Mouse (Mus musculus): ENCODE measurements at regions not wholly inside any gene's neighbourhood (a gene's known extent, or its start where the extent isn't known, plus 50 kb on each side); places are given as distances from the start of the nearest gene placed in this dataset.
"Not testable (repeated sequence)": the region's sequence is repeated elsewhere in the genome, so short reads cannot be mapped to it uniquely, and the experiment has no call there.

DNA sequence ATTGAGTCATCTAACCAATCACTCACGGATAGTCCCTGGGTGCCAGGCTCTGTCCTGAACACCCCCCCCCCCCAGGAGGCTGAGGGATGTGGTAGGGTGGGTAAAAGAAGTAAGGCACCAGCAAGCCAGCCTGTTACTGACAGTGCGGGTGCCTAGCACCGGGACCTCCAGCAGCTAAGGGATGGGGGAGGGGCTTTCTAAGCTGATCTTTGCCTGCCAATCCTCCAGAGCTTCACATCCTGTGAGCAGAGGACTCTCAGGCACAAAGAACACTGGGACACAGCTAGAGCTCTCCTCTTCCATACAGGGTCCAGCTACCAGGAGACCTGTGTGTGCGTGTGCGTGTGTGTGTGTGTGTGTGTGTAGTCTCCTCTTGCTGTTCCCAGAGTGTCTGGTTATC lies 215.9 kb downstream of the Matn1 start:
- DNase-seq (ENCODE audit: low spot score): no peak

DNA sequence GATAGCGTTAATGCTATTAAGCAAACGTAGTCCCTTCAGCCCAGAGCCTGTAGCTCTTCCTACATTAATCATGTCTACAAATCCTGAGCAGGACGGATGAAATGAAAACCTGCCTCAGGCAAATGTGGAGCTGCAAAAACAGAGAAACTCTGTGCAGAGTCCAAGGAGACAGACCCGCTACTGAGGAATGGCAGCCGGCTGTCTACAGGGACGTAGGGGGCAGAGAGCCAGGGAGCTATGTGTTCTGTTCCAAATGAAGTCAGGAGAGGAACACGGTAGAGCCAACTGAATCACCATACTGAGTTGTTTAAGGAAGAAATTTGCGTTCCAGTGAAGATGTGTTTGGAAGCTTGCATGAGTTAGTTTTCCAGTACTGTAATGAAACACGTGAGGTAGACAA lies 217.3 kb downstream of the Matn1 start:
- DNase-seq (ENCODE audit: low spot score): no peak

DNA sequence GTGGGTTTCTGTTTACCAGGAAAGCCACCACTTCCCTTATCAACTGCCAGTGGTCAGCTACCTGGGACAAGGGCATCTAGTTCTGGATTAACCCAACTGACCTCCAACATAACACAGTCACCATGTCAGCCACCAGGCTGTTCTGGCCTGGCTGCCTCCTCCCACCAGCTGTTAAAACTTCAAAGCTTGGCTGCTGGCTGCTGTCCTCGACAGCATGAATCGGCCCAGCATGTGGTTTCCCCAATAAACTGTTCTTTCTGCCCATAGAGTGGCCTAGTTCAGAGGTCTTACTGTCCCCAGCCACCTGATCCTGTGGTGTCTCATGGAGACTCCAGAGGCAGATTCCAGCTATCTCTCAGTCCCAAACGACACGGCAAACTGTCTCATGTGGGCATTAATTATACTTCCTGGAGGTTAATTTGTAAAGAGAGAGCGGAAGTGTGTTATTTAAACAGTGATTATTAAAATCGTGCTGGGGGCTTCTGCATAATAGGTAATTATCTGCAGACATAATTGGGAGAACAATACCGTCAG lies 219.7 kb downstream of the Matn1 start:
- no peak for DNase-seq (ENCODE audit: low spot score)

DNA sequence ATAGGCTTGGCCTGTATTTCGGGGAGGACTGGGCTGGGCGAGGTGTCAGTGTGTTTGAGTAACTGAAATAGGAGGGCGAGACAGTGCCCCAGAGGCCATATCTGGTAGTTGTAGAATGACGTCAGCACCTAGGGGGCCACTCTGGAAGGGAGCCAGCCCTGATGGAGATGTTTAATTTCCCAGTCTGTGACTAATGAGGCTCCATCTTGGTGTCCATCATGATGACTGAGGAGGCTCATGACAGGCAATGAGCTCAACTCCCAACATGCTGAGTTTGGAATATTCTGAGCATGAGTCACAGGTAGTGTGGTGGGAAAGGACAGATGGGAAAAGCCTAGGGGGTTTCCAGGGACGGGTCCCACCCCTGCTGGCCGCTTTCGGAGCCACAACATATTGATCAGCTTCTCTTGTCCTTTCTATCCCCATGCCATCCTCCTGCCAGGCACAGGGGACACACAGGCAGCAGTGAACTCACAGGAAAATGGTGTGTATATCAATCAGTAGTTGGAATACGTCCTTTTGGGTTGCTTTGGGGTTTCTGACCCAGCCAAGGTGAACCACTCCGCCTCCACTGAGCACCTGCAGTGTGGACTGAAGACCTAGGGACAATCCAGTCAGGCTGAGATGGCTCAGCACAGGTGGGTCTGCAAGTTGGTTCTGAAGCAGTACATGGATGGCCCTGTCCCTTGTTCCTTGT lies 222.5 kb downstream of the Matn1 start:
- DNase-seq (ENCODE audit: low spot score): no peak

DNA sequence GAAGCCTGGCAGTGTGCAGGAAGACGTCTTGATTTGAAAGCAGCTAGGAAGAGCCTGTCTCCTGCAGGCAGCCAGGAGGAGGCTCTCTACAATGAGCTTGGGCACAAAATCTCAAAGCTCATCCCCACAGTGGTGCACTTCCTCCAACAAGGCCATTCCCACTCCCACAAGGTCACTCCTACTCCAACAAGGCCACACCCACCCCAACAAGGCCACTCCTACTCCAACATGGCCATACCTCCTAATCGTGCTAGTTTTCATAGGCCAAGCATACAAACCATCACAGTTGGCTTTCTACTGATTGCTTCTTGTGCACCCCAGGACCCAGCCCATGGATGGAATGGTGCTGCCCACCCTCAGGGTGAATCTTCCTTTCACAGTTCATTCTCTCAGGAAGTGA lies 223.7 kb downstream of the Matn1 start:
- DNase-seq (ENCODE audit: low spot score): no peak

DNA sequence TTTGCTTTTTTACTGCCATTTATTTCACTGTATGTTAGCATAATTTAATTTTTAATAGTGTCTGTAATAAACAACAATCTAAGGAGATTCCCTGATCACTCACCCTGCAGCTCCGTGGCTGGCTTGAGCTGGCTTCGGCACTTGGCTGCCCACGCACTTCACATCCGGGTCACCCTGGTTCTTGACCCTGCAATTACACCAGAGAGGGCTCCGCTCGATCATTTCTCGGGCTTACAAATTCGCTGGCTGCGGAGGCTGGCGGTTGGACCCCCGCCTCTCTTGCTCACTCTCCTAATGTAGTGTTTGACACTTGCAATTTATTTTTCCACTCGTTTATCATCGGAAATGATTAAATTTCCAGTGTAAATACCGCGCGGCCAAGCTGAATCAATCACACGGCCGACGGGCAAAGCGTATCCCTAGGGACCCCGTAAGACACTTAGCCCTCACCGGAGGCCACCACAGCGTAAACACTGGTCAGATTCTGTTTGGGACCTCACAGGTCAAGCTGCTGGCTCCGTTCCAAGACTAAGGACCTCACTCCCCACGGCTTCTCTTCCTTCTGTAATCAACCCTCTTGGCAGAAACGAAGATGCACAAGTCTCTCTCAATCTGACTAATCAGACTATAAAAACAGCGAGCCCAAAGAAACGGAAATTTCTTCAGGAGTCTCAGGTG lies 229.7 kb downstream of the Matn1 start:
- no peak for DNase-seq (ENCODE audit: low spot score)

DNA sequence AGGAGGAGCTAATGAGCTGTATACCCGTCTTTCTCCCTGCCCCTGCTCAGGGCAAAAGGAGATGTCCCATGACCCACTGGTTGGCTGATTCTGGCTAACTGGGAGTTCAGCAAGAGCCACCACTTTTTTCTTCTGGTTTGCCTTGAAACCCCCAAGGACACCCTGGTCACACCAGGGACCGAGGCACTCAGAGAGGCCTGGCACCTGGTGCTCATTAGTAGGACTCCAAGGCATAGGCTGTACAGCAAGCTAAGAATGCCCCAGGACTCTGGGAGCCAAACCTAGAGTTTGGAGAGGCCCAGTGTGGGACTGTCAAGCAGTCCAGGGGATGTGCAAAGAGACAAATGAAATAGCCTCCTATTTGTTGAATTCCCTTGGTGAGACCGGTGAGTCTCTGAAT lies 232.5 kb downstream of the Matn1 start:
- DNase-seq (ENCODE audit: low spot score): no peak

DNA sequence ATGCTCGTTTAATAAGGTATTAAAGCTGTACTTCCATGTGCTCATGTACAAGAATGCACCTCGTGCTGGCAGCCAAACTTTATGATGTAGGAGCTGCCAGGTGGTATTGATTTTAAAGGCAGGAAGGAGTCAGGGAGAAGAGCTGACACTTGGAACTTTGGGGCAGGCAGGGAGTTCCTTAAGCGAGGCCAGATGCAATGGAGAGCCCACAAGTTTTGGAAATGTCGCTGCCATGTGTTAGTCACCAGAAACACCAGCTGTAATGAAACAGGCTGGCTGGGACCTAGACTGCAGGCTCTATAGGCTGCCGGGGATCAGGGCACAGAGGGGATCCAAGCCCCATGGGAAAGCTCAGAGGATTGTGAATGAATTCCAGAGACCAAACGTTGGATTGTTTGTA lies 233.7 kb downstream of the Matn1 start:
- no peak for DNase-seq (ENCODE audit: low spot score)

DNA sequence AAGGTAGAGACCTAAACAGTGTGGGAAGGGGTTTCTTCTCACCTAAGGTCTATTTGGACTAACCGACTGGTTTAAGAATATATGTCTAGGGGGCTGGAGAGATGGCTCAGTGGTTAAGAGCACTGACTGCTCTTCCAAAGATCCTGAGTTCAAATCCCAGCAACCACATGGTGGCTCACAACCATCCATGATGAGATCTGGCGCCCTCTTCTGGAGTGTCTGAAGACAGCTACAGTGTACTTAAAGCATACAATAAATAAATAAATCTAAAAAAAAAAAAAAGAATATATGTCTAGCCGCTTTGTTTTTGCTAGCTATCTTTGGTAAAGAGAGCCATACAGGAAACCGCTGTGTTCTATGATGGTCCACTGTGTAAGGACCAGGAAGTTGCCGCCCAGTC lies 234.5 kb downstream of the Matn1 start:
- DNase-seq (ENCODE audit: low spot score): not testable (repeated sequence)

DNA sequence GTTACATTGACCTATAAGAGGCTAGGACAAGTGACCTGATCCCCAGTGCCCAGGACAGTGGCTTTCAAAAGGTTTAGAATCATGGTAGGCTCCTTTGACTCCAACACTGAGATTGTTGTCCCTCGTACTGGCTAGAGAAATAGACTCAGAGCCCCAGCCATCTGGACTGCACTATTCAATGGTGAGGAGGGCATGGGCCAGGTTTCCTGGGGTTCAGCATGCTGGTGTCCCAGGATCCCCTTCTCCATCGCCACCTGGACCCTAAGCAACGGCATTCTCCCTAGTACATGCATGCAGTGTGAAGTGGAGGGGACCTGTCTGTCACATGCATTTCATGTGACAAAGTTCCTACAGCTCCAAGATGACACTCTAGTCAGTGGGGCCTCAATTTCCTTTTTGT lies 243.9 kb downstream of the Matn1 start:
- no peak for DNase-seq (ENCODE audit: low spot score)

DNA sequence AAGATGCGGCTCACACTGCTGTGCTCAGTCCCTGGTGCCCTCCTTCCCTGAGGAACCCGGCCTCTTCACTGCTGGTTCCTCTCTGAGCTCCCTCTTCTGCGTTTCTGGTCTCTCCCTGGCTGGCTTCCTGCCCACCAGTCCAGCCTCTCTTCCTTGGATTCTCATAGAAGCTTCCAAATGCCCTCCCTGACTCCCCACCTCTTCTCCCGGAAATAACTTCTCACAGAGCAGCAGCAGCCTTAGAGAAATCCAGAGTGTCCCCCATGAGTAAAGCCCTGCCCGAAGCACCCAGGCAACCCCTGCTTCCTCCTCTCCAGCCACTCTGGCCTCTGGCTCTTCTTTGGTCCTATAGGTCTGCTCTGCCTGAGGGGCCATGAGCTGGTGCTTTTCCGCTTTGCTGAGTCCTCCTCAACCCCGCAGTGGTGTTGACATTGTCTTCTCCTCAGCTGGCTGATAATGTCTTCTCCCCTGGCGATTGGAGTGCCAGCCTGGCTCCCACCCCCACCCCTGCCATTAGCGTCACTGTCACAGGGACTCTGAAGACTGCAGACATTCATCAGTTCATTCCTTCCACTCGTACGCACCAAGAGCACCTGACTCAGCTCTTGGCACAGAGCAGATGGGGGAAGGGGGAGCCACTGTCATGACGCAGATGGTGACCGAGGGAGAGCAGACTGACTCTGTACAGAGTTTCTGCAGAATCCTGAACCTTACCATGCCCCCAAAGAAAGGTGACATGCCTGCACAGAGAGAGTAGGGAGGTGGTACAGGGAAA lies 247.1 kb downstream of the Matn1 start:
- DNase-seq (ENCODE audit: low spot score): no peak

DNA sequence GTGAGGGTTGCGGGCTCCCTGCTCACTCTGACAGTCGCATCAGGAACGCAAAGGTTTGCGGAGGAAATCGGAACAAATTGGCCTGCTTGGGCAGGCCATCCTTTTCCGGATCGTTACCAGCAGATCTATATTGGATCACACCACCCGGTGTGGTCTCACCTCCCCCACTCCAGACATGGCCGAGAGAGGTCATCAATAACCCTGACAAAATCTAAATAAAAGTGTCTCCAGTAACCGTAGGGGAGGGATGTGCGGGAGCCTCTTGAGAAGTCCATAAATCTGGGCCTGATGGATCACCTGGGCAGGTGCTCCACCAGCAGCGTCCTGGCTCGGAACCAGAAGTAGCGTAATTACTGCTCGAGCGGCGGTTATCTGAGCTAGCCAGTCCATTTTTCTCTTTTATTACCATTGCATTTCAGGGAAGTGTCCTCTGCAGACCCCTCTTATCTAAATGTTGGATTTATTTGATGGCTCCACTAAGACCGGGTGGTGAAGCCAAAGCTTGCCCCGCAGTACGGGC lies 249.8 kb downstream of the Matn1 start:
- DNase-seq (ENCODE audit: low spot score): no peak

DNA sequence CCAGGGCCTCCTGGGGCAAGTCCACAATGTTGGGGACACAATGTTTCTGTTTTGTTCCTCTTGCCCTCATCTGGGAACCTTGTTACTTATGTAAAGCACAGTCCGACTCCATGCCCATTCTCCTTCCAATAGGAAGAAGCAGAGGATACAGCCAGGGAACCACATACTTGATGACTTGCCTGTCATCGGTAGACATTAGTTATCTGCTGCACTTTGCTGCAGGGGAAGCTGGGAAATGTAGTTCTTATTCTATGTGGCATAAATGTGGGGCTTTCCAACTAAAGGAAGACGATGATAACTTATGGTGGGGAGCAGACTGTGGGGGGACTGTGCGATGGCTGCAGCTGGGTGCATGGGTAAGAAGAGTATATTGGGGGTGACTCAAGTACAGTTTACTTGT lies 252.0 kb downstream of the Matn1 start:
- DNase-seq (ENCODE audit: low spot score): no peak

DNA sequence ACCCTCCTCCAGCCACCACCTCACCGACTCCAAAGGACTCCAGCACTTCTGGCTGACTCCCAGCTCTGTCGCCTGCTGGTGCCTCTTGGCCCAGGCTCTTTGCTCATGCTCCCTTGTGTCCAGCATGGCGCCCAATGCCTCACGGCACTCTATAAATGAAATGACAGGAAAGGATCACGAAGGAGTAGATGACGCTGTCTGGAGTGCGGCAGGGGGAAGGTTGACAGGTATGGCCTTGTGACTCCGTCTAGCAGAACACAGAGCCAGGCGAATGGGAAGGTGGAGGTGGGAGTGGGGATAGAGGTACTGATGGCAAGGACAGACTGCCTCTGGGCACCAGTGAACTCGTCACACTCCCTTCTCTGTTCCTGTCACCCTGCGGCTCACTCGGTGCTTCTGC lies 259.5 kb downstream of the Matn1 start:
- DNase-seq (ENCODE audit: low spot score): no peak

DNA sequence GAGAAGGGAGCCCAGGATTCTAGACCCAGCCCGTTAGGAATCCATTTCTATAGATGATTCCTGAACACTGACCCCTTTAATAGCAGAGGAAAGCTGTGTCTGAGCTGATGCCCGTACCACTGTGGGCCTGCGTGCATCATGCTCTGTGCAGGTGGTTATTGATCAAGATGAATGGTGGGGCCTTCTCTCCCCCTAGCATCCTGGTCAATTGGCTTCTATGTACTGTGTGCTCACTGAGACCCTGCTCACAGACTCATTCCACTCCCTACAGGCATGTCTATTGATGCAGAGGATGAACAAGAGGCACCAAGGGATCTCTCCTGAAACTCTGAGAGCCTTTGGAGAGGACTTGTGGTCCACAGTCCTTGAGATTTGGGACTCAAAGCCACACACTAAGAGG lies 260.5 kb downstream of the Matn1 start:
- no peak for DNase-seq (ENCODE audit: low spot score)

DNA sequence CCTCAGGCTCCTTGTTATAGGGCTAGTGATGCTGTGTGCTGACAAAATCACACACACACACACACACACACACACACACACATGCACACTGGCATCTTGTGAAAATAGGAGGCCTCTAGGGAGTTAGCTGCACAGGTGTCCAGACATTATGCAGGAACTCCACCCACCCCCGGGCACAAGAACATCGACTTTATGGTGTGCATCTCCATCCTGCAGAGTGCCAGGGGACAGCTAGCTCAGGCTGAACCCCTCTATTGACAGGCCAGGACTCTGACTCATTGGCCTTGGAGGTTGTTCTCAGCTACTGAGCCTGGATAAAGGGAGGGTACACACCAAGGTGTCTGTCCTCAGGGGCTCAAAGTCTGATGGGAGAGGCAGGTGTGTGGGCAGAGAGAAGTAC lies 260.9 kb downstream of the Matn1 start:
- no peak for DNase-seq (ENCODE audit: low spot score)

DNA sequence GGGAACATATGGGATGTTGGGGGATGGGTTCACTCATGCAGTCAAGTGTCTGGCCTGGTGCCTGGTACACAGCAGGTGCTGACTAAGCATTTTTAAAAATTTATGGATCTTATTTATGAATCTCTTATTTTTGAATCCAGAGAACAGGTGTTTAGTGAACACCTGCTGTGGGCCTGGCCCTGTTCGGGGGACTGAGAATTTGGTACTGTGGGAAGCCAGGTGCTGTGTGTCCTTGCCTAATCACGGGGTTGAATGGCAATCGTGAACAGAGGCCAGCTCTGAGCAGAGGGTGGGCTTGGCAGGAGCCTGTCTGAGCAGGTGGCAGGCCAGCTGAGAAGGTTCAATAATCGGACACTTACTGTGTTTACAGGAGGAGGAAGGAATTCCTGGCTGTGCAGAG lies 261.5 kb downstream of the Matn1 start:
- DNase-seq (ENCODE audit: low spot score): no peak

DNA sequence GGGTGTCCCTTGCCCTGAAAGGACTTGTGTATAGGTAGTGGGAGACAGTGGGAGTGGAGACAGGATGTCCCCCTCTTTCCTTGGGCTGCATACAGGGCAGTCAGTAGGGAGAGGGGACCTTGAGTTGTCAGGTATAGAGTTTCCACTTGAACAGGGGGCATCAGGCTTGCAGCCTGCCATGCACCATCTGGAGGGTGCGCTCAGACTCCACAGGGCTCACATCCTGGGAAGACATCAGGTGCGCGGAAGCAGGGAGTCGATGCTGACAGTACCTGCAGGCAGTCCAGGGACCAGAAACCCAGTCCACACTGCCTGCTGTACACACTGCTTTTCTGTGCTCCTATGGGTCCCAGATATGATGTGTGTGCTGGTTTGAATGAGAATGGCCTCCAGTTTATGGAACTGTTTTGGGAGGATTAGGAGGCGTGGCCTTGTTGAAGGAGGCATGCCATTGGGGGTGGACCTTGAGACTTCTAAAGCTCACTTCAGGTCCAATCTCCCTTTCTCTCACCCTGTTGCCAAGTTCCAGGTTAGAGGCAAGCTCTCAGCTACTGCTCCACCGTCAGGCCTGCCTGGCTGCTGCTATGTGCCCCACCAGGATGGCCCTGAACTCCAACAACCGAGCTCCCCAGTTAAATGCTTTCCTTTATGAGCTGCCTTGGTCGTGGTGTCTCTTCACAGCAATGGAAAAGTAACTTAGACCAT lies 262.1 kb downstream of the Matn1 start:
- DNase-seq (ENCODE audit: low spot score): no peak

DNA sequence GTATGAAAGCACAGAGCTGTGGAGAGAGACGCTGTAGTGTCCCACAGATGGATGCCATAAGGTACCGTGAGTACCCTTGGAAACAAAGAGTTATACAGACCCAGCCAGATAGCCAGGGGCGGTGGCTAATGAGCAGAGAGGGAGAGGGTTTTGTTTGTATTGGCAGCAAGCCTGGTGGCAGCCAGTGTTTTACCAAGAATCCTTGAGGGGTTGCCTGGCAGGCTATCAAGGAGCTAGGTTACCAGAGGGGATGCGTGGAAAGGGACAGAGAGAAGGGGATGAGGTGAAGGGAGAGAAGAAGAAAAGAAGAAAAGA lies 262.7 kb downstream of the Matn1 start:
- no peak for DNase-seq (ENCODE audit: low spot score)

DNA sequence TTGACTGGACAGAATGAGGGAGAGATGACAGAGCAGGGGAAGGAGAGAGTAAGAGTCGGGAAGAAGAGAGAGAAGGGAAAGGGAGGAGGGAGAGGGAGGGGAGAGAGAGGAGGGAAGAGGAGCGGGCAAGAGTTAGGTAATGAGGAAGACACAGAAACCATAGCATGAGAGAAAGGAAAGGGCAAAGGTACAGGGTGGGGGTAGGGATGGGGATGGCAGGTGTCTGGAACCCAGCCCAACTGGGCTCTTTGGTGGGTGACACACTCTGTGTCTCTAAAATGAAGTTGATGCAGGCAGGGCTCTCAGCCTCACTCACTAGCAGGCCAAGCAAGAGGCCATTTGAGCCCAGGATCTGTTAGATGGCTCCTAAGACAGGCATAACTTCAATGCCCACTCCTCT lies 263.1 kb downstream of the Matn1 start:
- DNase-seq (ENCODE audit: low spot score): no peak

DNA sequence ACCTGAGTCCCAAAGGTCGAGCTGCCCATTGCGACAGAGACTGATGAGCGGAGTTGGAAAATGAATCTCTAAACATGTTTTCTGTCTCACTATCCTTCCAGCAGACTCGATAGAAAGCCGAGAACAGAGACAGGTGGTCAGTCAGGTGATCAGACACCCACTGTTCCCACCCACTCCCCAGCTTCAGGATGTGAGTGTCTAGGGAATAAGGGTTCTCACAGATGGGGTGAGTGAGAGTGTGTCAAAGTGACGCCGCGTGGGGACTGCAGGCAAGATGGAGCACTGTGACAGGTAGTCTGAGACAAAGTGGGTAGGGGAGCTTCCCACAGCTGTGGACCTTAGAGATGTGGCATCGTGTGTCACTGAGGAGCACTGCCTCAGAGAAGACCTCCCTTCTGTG lies 264.0 kb downstream of the Matn1 start:
- no peak for DNase-seq (ENCODE audit: low spot score)

DNA sequence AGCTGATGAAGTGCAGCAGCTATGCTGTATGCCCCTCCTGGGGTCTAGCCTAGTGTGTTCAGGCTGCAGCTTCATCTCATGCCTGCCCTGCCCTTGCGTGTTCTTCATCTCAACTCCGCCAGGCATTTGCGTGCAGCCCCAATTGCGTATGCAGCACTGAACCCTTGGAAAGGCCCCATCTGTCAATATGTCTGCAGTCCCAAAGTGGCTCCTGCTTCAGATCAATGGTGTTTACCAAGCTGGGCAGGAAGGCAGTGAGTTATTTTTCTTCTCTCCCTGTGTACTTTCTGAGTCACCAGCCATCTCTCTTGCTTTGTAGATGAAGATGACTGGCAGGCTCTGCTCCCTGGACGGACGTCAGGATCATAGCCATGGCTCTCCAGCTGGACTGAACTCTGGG lies 264.5 kb downstream of the Matn1 start:
- no peak for DNase-seq (ENCODE audit: low spot score)

All from c-Kit-positive CD71-positive TER-119-positive erythroid progenitor cells, embryonic 14.5 days (primary cell).